Mouse (Mus musculus) stomach, postnatal 0 days (tissue): ENCODE measurements around the gene Carmil1.

ENCODE experiments used
- CTCF ChIP-seq: IDR thresholded peaks from 2 replicates; pipeline ENCODE4 v1.5.1; 2016; ENCODE audit warnings: antibody characterized with exemption, low read depth, mild to moderate bottlenecking, moderate library complexity
- EP300 ChIP-seq: optimal IDR thresholded peaks from 2 replicates; pipeline ENCODE3; 2016; ENCODE audit warnings: antibody characterized with exemption

GRCm38 (mm10) chr13:24037502-24037901 lies 243.1 kb downstream of the Carmil1 start:
- TF ChIP-seq CTCF (no peak), EP300 (no peak)
